Mouse (Mus musculus) kidney, postnatal 0 days (tissue): ENCODE measurements at regions not wholly inside any gene's neighbourhood (a gene's known extent, or its start where the extent isn't known, plus 50 kb on each side); places are given as distances from the start of the nearest gene placed in this dataset.

Experiments used
- ATAC-seq: fragments of 200-750 bp; cut with Nextera tagmentation; replicated peaks from 2 replicates; pipeline ENCODE4 v1.8.0; 2017; ENCODE audit warnings: low read depth, moderate number of reproducible peaks, moderate TSS enrichment, moderate library complexity; ENCODE audit not compliant: low FRiP score
- DNase-seq: peaks from one replicate; pipeline ENCODE4 v3.0.0-alpha.2; 2016; ENCODE audit warnings: low spot score
- H3K27ac ChIP-seq: fragments of 300-500 bp; sonication (generic); 2 replicates; pipeline ENCODE4 v1.5.1; 2014; ENCODE audit warnings: mild to moderate bottlenecking
- H3K27me3 ChIP-seq: fragments of 300-500 bp; sonication (generic); 2 replicates; pipeline ENCODE4 v1.6.1; 2014; ENCODE audit warnings: low read length, mixed read lengths; ENCODE audit not compliant: insufficient read depth
- H3K36me3 ChIP-seq: fragments of 300-500 bp; sonication (generic); 2 replicates; pipeline ENCODE4 v1.6.1; 2014; ENCODE audit warnings: low read length, mixed read lengths; ENCODE audit not compliant: insufficient read depth
- H3K4me1 ChIP-seq: fragments of 300-500 bp; sonication (generic); replicated peaks from 2 replicates; pipeline ENCODE4 v1.6.1; 2014; ENCODE audit warnings: antibody characterized with exemption, low read length, mixed read lengths; ENCODE audit not compliant: insufficient read depth
- H3K4me2 ChIP-seq: fragments of 300-500 bp; sonication (generic); 2 replicates; pipeline ENCODE4 v1.6.1; 2014; ENCODE audit warnings: mild to moderate bottlenecking, low read length, moderate library complexity, mixed read lengths
- H3K4me3 ChIP-seq: fragments of 300-500 bp; sonication (generic); replicated peaks from 2 replicates; pipeline ENCODE4 v1.5.1; 2014; ENCODE audit warnings: low read depth, low read length
- H3K9ac ChIP-seq: fragments of 300-500 bp; sonication (generic); 2 replicates; pipeline ENCODE4 v1.6.1; 2014; ENCODE audit warnings: low read depth, low read length
- H3K9me3 ChIP-seq: fragments of 300-500 bp; sonication (generic); replicated peaks from 2 replicates; pipeline ENCODE4 v1.6.1; 2016; ENCODE audit warnings: low read length, inconsistent platforms, mixed read lengths
- CTCF ChIP-seq: IDR thresholded peaks from 2 replicates; pipeline ENCODE4 v1.5.1; 2016; ENCODE audit warnings: antibody characterized with exemption, low read depth, mild to moderate bottlenecking, moderate library complexity
- WGBS: fragments of 180-500 bp; shearing (Covaris S2); extraction: QIAGEN DNeasy Blood & Tissue Kit; methylation state at CpG from one replicate; pipeline ENCODE4 v1.1.7; 2014; 5-methylcytosine and 5-hydroxymethylcytosine counted together

DNA sequence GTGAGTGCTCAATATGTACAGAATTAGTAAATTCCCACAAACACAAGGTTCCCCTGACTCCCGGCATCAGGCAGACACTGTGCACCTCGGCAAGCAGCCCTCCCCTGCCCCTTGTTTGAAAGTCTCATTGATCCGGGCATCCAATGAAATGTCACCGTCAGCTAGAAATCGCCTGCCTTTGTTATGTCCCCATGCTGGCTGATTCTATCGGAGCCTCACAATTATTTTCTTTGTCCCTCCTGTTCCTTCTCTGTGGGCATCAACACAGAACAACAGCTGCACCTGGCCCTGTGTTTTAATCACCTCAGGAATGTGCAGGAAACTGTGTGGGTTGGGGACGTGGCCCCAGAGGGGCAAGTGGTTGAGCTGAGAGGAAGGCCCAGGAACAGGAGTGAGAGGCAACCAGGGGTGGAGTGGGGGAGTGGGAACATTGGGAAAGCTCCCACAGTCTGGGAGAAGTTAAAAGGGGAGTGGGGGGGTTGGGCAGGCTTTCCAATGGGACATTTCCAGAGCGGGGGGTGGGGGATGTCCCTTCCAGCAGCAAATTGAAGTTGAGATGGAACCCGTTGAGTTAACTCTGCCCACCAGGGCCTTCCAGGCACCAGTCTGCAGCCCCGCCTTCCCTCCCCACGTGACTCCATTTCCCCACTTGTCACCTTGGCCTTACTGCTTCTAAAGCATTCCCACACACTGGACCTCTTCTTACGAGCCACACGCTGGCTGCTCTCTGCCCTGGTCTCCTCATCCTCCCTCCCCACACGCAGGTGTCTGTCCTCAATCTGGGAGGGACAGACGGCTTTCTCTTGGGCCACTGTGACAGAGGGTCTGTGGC, 224.4 kb downstream of the Prex1 start:
- H3K36me3 ChIP-seq: no peaks in the 10 kb centered on the region
- no peak overlapping the region for H3K4me3 ChIP-seq
- no peak for TF ChIP-seq CTCF
- no peak for ATAC-seq
- no peak overlapping the region for H3K4me2 ChIP-seq
- DNase-seq: no peak
- H3K9ac ChIP-seq: no peak overlapping the region
- no peaks in the 10 kb centered on the region for H3K27me3 ChIP-seq
- H3K9me3 ChIP-seq: no peaks in the 10 kb centered on the region
- WGBS: 49% methylated on average over 15 of the region's 15 CpGs
- peaks cover 6% of the 10 kb centered on the region; the same call in 1 of the 2 replicates for H3K4me1 ChIP-seq
- no peak overlapping the region for H3K27ac ChIP-seq

DNA sequence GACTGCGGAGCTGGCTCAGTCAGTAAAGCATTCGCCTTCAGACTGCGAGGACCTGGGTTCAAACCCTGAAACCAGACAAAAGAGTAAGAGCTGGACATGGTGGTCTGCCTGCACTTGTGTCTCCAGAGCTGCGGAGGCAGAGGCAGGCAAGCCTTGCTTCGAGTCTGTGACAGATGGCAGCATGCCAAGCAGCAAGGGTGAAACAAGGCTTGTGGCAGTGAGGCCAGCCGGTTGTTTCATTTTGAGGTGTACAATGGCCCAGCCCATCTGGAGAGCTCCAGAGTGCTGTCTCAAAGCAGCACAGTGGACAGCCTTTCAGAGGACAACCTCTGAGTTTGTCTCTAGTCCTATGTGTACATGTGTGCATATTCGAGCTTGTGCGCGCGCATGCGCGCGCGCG, 225.9 kb downstream of the Prex1 start:
- Histone ChIP-seq H3K36me3 (no peaks in the 10 kb centered on the region), H3K27ac (no peak overlapping the region), H3K4me3 (no peak overlapping the region), H3K9me3 (no peaks in the 10 kb centered on the region), H3K27me3 (no peaks in the 10 kb centered on the region), H3K4me2 (no peak overlapping the region), H3K9ac (no peak overlapping the region), H3K4me1 (peaks cover 9% of the 10 kb centered on the region; the same call in 1 of the 2 replicates)
- DNase-seq: no peak
- ATAC-seq: no peak
- WGBS: 83% methylated on average over 15 of the region's 15 CpGs
- no peak for TF ChIP-seq CTCF

DNA sequence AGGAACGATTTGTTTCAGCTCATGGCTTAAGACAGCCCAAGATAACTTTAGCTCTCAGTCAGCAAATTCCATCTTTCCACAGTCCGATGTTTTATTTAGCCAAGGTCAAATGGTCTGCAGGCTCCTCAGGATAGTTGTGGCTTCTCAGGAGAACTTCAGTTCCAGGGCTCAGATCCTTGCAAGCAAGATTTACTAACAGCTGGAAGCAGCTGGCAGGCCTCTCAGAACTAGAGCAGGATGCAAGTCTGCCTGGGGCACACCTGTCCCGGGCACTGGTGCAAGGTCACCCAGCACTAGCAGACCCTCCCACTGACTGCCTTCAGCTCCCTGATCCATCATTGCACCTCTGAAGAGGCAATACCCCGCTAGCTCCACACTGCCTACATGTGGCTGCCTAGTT, 227.8 kb downstream of the Prex1 start:
- no peak overlapping the region for H3K27ac ChIP-seq
- no peak for ATAC-seq

DNA sequence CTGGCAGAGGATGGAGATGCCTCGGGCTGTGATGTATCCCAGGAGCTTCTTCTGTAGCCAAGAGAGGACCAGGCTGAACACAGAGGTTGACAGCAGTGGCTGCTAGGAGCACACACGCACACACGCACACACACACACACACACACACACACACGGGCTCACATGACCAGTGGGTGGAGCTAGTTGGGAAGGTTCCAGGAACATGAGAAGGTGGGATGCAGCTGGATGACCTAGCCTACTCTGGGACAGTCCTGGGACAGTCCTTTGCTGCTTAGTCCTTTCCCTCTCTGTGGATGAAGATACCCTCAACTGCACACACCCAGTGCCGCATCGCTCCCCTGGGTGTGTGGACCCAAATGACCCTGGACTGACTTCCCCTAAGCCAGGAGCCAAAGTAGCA, 228.3 kb downstream of the Prex1 start:
- Histone ChIP-seq H3K9me3 (no peaks in the 10 kb centered on the region), H3K27ac (no peak overlapping the region), H3K4me1 (peaks cover 9% of the 10 kb centered on the region; the same call in 1 of the 2 replicates), H3K4me3 (no peak overlapping the region), H3K27me3 (no peaks in the 10 kb centered on the region), H3K9ac (no peak overlapping the region), H3K4me2 (no peak overlapping the region), H3K36me3 (no peaks in the 10 kb centered on the region)
- WGBS: 30% methylated on average over 6 of the region's 6 CpGs
- DNase-seq (peak; percentile 70), ATAC-seq (no peak)
- TF ChIP-seq CTCF: no peak

More for the DNA sequence above, 227.8 kb downstream of the Prex1 start:
- Histone ChIP-seq H3K4me1 (peaks cover 9% of the 10 kb centered on the region; the same call in 1 of the 2 replicates), H3K9me3 (no peaks in the 10 kb centered on the region), H3K4me2 (no peak overlapping the region), H3K36me3 (no peaks in the 10 kb centered on the region), H3K27me3 (no peaks in the 10 kb centered on the region), H3K9ac (no peak overlapping the region), H3K4me3 (no peak overlapping the region)
- peak; percentile 72 for DNase-seq
- TF ChIP-seq CTCF: peak; percentile 41
- 28% methylated on average over 4 of the region's 4 CpGs for WGBS

DNA sequence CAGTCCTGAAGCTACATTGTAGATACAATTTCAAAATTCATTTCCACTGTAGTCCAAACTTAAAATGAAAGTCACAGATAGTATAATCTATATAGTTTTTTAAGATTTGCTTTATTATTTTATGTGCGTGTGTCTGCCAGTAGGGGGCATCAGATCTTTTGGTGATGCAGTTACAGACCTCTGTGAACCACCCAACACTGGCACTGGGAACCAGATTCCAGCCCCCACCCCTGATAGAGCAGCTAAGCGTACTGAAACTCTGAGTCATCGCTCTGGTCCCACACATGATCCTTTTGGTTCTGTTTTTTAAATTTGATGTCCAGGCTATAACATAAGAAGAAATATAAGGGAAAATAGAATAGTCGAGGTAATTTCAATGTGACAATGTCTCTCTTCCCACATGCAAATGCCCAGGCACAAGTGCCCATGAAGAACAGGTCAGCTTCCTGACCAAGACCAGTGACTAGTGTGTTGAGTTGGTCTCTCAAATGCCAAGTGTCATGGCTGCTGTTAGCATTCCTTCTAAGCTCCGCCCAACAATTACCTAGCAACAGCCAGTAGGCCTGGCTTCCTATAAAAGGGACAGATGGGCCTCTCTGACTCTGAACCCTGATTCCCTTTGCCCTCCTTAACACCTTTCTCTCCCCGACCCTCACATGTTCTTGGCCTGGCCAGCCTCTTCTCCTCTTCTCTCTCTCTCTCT, 229.9 kb downstream of the Prex1 start:
- Histone ChIP-seq H3K27me3 (no peaks in the 10 kb centered on the region), H3K4me3 (no peak overlapping the region), H3K4me2 (no peak overlapping the region), H3K4me1 (peaks cover 9% of the 10 kb centered on the region; the same call in 1 of the 2 replicates), H3K9ac (no peak overlapping the region), H3K9me3 (no peaks in the 10 kb centered on the region), H3K27ac (no peak overlapping the region), H3K36me3 (no peaks in the 10 kb centered on the region)
- peak; percentile 21; the same call in 1 of the 2 replicates for TF ChIP-seq CTCF
- DNase-seq (no peak), ATAC-seq (no peak)
- 88% methylated on average over 6 of the region's 6 CpGs for WGBS

DNA sequence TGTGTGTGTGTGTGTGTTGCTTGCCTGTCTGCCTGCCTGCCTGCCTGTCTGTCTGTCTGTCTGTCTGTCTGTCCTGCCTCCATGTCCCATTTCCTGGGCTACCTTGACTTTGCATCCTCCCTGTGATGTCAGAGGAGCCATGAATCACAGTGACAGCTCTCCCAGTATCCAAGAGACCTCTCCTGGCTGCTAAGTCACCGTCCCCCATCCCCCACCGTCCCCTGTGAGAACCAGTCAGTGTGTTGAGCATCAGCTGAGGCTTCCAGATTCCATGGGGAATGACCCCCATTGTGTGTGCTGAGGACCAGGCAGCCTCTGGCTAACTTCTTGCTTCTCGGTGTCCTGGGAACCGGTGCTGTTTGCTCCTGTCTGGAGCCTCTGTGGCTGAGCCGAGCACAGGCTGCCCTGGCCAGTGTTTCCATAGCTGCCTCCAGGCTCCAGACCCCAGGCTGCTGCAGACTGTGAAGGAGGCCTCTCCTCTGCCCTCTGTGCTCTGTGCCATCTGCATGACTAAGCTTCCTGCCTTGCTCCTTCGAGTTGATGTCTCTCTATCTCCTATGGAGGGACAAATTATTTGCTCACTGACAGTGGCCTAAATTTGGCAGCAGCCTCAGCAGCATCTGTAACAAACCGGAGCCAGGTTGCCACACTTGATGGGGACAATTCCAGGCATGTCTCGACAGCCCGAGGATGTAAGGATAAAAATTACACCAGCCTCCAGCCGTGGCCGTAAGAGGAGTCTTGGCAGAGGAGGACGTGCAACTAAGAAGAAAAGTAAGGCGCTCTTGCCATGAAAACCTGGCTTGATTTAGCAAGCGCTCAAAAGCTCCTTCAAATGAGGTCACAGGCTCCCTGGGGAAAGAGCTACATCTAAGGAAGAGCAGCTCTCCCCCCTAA, 230.7 kb downstream of the Prex1 start:
- Histone ChIP-seq H3K9me3 (no peaks in the 10 kb centered on the region), H3K27me3 (no peaks in the 10 kb centered on the region), H3K4me1 (peaks cover 9% of the 10 kb centered on the region; the same call in 1 of the 2 replicates), H3K4me3 (no peak overlapping the region), H3K27ac (no peak overlapping the region), H3K36me3 (no peaks in the 10 kb centered on the region), H3K4me2 (no peak overlapping the region), H3K9ac (no peak overlapping the region)
- ATAC-seq (no peak), DNase-seq (no peak)
- 54% methylated on average over 14 of the region's 14 CpGs for WGBS
- TF ChIP-seq CTCF: no peak
